Mouse (Mus musculus) bone marrow macrophage, adult 2 months (primary cell): ENCODE results near the gene Olfr65.

ENCODE experiments used
- CTCF ChIP-seq: IDR thresholded peaks from 2 replicates; pipeline ENCODE4 v1.5.1; 2012; ENCODE audit warnings: low read depth, mild to moderate bottlenecking, low read length, moderate library complexity
- POLR2A ChIP-seq: IDR thresholded peaks from 2 replicates; pipeline ENCODE4 v1.6.1; 2012; ENCODE audit warnings: mild to moderate bottlenecking, low read depth, low read length, borderline replicate concordance

GRCm38 (mm10) chr7:103912969-103913511, 9.8 kb downstream of the Olfr65 start:
- TF ChIP-seq CTCF (no peak), POLR2A (no peak)
